Mouse (Mus musculus): Measurements from ENCODE around the gene Plcb2.

Gene Plcb2

DNA sequence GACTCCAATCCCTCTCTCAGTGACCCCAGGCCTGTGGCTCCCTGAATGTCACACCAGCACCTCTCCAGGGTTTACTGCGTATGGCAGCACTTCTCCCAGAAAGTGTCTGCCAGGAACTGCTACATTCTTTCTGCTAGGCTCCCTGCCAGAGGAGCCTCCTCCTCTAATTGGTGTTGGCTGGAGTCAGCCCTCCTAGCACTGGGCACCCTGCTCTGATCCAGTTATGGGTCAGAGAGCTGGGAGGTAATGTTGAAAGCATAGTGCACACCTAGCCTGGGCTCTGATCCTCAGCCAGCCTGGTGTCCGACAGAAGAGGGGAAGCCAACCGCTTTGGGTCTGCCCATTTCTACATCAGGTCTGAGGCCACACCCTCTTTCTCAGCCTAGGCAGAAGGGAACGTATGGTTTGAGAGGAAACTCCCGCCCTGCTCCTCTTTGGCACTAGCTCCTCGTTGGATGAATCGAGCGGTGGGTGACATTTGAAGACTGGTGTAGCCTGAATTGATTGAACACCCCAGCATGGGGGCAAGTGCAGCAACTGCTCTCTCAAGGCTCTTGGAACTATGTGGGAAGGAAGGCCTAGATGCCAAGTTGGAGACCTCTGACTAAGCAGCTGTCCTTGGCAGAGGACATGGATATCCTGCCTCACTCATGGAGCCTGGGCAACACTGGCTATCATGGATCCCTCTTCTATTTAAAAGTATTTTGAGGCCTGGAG lies 45.5 kb downstream of the Plcb2 start:
- DNase-seq, result no peak

DNA sequence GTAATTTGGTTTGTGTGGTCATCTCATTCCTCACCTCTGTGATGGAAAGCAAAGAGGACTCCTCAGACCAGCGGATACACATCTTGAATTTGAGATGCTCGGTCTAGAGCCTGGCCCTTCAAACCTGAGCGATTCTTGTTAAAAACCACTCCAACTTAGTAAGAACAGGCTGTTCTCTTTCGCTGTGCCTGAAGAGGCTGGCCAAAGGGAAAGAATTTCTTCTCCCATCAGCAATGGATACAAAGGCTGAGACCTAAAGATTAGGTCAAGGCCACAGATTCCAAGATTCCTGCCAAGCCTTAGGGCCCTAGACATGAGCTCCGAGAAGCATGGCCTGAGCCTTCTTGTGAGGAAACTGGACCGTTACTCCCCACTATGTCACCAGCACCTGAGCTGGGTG lies 47.3 kb downstream of the Plcb2 start:
- DNase-seq, result no peak

DNA sequence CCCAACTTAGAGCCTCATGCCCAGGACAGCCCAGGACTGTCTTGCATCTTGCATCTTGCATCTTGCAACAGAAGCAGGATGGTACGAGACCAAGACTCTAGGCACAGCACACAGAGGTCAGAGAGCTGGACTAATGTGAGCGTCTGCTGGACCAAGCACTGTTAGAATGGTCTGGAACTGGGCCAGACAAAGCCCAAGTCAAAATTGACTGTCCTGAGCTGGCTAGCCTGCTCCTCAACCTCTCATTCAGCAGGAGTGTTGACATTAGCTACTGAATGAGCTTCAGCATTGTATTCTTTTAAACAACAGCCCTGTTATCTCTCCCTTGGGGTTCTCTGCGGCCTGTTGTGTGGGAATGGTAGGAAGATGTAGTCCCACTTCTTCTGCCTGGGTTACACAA lies 48.7 kb downstream of the Plcb2 start:
- no peak for DNase-seq

DNA sequence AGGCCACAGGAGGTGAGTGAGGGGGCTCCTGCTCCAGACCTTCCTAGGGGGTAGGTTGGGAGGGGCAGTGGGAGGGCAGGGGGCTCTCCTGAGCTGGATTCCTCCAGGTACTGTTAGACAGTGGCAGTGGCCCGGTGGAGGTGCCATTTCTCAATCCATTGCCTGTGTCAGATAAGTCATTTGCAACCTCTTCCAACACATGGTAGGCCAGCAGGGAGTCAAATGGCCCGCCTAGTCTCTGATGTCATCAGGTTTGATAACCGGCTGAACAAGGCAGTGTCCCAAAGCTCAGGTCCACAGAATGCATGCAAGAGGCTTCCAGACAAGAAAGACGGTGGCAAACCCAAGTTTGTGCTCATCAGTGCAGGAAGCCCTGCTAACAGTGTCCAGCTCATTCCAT lies 50.4 kb downstream of the Plcb2 start:
- no peak for DNase-seq

DNA sequence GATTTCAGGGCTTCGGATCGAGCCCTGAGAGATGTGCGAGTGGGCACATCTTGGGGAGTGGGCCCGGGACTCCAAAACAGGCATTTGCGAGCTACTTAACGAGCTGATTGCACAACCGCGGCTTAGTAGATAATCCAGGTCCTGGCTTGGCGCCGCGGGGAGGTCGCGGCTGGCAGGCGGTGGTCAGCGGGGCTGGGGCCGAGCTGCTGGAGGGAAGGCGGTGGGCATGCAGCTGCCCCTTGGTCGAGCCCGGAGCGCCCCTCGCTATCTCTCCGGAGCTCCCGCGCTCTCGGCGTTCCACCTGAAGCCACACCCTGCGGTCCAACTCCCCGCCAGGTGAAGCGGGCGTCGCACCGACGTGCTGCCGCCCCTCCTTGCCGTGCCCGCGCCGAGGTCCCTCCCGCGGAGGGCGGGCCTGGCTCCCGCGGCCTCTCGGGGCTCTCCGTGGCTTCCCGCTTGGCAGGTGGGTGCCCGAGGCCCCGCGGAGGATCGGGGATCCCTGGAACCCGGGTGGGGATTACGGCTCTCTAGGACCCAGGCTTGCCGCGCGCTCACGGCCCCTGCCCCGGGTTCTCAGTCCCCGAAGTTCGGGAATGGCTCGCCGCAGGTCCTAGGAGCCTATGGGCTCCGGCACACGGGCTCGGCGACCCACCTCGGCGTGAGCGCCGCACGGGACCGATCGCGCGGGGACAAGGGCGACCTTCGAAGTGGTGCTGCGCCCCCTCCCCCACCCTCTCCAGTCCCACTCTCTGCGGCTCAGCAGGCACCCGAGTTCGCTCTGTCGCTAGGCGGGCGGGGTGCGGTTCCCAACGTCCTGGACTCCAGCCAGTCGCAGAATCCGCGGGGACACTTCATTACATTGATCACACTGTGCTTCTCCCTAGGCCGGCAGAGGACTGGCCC lies 51.1 kb downstream of the Plcb2 start:
- DNase-seq, result peak; percentile 48 to 70

DNA sequence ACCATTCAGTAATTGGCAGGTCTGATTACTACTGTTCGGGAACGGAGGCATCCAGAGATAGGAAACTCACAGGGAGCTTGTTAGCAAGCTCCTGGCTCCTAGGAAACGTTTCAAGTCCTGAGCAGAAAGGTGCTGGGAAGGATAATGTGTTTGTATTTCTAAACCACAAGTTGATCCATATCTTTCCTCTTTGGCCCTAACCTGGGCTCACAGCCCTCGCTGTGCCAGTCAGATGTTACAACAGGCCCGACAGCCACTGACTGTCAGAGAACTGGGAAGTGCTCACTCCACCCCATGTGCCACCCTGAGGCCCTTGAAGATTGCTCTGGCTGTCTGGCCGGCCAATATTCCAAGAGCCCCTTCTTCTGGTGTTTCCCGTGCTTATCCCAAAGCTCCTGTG lies 53.7 kb downstream of the Plcb2 start:
- no peak for DNase-seq

DNA sequence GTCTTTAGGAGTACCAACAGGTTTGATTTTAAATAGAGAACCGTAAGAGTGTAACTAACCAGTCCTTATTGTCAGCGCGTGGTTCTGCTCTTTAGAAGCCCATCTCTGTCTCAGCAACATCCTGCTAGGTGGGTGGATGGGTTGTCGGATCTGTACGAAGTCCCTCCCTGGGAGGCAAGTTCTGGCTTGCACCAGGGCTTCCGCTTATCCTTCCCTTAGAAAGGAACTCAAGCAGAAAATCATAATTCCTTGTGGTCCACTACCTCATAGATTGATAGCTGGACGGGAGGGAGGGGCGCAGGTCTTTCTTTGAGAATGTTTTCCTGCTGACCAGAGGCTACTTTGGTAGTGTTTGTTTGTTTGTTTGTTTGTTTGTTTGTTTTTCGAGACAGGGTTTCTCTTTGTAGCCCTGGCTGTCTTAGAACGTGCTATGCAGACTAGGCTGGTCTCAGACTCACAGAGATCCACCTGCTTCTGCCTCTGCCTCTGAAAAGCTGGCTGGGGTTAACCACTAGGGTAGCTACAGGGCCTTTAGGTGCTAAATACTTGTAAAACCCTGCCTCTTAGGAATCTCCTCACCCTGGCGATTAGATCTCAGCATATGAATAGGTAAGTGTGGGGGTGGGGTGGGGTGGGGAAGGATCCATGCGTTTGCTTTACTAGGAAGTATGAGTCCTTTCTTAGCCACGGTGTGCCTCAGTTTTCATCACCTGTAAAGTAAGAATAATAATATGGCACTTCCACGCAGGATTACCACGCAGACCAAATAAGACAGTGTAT lies 54.4 kb downstream of the Plcb2 start:
- no peak for DNase-seq

DNA sequence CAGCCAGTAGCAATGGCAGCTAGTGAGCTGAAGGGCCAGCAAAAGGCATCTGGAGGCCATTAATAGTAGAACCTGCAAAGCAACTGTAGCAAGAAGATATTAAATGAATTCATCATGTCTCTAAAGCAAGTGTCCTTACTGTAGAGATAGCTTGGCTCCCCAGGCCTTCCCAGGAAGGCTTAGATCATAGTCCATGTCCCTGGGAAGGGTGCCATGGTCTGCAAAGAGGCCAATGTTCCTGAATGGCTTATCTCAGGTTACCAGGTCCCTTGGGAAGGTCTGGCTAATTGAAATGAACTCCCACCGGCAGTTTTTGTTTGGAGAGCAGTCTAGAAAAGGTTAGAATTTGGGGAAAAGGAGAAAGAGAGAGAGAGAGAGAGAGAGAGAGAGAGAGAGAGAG lies 56.5 kb downstream of the Plcb2 start:
- no peak for DNase-seq

DNA sequence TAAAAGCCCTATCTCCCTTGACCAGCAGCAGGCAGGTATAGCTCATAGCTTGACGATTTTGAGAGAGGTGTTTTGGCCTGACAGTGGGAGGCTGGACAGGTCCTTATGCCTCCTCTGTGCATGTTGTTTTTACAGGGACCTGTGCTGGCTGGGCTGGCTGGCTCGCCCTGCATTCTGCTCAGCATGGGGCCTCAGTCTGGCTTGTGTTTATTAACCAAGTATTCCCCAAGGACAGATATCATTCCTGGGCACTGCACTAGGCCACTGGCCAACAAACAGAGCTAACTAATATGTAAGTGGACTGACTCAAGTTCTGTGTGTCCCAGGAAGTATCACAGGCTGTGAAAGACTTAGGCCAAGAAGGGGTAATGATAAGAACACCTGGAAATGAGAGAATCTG lies 58.5 kb downstream of the Plcb2 start:
- DNase-seq, result no peak

DNA sequence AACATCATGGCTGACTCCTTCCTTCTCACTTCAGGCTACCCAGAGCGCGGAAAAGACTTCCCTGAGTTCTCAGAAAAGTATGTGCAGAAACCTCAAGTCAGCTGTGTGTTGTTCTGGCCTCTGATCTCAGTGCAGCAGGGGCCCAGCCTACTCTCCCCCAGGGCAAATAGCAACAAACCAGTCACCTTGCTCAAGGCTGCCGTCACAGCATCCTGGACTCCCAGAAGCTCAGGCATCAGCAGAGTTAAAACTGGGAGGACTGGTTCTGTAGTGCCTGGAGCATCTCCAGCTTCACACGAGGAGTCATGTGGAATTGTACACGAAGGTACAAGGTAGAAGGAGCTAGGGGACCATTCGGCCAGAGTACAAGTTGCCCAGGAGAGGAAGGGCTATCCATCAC lies 59.0 kb downstream of the Plcb2 start:
- no peak for DNase-seq

DNA sequence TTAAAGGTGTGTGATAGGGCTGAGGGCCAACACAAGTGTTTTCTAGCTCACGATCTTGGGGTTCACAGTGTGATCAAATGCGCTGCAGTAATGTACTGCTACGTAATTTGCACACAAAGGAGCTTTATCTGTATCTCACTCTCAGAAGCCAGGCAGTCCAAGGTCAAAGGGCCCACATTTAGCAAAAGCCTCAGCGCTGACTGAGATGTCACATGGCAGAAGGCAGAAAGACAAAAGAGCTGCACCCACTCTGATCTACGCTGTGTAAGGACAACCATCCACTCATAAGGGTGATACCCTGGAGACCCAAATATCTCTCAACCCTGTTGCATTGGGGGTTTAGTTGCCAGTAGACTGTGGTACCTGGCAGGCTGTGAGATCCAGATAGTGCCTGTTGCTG lies 61.1 kb downstream of the Plcb2 start:
- DNase-seq, result no peak

DNA sequence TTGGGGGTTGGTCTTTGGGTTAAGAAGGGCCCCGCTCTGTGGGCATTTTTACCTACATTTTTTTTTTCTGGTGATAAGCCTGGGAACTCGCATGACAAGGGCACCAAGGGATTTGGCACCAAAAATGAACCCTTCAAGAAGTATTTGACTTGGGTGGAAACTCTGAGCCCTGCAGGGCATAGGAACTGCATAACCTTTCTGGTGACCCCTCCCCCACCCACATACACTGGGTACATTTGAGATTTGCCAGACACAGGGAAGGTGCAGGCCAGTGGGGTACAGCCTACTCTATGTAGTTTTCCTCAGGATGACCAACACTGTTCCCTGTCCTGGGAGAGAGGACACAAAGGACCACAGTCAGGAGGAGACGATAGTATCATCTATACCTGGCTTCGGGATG lies 62.6 kb downstream of the Plcb2 start:
- no peak for DNase-seq

DNA sequence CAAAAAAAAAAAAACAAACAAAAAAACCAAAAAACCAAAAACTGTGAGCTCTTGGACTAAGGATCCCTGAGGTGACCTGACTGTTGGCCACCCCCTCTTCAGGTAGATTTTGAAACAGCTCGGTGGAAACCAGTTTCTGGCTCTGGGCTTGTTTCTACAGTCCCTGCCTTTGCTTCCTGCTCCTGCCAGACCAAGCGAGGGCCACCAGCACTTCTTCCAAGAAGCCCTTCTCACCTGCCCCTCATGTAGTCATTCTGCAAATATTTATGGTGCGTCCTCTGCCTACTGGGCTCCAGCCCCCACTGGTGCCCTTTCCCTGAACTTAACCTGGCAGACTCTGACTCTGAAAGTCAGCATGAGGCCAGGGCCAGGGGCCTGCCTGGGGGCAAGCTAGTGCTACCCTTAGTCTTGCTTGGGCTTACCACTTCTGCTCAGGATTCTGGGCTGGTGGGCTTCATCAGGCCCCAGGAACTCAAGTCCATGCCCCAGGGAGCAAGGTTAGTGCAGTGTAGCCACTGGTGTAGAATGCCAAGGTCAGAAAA lies 63.2 kb downstream of the Plcb2 start:
- peak; percentile 30 to 55 for DNase-seq

DNA sequence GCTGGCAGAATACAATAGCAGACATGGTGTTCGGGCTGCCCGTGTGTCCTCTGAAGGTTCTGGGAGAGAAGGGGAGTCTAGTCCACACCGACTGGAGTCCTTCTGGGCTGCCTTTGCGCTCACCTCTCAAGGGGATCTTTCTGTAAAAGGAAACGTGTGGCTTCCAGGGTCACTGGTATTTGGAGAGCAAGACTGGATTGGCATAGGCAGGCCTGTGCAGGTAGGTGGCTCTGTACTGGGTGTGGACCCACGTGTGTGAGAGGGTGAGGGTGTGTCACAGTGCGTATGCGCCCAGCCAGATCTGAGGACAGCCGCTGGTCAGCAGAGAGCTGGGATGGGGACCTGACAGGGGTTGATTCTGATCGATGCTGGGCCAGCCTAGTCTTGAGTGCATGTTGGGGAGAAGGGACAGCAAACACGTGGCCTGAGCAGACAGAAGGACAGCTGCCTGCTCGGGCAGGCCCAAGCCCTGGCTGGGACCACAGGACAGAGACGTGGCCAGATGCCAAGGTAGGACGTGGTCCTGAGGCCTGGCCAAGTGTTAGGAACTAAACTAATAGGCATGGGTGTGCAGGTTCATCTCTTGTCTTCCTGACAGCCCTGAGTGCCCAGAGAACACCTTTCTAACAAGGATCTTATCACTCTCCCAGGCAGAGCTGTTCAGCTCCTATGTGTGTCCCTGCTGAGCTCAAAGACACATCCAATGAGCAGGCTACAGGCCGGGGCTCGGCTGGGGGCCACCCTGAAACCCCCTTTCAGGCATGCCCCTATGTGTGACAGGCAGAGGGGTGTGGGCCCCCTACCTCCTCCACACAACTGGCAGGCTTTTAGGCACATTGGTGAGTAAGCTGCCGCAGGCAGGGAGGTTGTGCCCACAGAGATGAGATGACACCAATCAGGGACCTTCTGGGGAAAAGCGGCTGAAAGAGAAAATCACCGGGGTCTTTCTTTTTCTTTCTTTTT lies 64.2 kb downstream of the Plcb2 start:
- peak; percentile 28 to 46 for DNase-seq

DNA sequence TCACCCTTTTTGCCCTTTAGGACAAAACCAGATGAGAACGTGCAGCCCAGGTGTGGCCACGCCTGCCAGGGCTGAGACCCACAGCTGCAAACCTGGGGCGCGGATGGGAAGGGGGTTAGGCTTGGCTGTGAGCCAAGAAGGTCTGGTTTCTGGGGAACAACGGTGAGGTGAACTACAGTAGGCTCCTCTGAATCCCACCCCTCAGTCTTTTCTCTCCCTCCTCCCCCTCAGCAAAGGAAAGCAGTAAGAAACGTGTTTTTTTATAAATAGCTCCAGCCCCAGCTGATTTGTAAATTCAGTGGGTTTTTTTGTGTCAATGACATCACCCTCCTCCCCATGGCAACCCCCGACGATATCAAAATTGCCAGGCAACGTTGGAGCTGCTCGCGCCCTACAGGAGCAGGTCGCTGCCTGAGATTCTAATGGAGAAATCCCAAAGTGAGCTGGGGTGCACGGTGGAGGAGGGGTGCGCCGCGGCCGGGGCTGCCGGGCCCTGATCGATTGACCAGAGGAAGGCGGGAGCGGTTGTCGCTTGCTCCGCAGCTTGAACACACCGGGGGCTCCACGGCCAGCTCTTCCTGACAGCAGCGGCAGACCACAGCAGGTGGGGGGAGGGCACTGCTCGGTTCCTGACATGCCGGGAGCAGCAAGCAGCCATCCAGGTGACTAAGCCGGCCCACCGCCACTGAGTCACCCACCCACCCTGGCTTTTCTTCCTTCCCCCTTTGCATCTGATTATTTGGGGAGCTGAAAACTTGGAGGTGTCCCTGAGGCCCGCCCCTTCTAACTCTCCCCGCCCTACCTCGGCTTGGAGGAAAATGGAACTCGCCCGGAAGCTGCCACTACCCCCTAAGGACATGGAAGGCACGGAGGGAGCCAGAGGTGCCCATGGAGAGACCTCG lies 65.1 kb downstream of the Plcb2 start, which contains the start of gene Pak6:
Gene Pak6 (plus strand): TSS at position 402 of the 902 bp plus-strand sequence.
- DNase-seq, result peak in 1 of 2 experiments; percentile 15

DNA sequence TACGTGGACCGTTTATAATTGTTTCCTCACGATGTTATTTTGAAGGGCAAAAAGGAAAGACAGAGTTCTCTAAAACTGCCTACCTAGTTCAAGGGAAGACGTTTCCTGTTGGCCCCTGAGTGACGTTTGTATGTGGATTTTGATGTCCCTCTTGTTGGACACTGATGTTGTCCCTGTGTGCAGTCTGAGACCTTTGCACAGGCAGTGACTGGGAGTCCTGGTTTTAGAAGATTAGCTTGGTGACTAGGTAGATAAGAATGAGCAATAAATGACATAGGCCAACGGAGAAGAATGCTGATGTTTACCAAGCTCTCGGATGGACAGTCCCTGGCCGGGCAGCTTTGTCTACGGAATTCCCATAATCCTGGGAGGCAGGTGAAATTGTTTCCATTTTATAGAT lies 66.3 kb downstream of the Plcb2 start:
- DNase-seq, result no peak

DNA sequence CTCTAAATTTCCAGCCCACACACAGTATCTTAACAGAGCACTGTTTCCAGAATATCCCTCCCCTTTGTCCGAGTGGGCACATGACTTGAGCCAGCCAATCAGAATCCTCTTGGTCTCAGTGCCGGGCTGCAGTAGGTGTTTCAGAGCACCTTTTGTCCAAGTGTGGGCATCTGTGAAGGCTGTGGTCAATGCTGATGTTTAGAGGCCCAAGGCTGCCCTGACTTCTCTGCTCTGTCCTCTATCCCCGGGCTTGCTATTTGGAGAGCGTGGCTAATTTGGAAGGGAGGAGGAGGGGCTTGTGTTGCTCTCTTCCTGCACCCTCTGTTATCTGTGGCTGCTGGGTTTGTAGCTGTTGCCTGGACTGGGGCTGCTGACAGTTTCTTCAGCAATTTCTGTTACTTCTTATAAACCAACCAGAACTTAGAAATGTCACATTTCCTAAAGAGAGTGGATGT lies 68.2 kb downstream of the Plcb2 start:
- DNase-seq, result peak; percentile 38 to 62

DNA sequence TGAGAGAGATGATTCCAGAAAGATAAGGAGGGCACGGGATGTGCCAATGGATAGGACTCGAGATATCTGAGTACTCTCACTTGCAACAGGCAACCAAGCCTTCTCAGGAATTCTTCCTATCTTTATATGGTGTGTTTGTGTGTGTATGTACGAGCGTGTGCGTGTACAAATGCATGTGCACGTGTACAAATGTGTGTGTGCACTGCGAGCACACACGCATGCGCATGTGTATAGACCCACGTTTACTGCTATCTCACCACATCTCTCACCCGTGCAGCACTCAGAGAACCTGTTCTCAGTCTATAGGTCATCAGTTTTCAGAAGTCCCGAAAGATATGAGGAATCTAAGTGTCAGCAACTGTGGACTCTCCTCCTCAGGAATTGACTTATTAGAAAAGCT lies 68.7 kb downstream of the Plcb2 start:
- no peak for DNase-seq

DNA sequence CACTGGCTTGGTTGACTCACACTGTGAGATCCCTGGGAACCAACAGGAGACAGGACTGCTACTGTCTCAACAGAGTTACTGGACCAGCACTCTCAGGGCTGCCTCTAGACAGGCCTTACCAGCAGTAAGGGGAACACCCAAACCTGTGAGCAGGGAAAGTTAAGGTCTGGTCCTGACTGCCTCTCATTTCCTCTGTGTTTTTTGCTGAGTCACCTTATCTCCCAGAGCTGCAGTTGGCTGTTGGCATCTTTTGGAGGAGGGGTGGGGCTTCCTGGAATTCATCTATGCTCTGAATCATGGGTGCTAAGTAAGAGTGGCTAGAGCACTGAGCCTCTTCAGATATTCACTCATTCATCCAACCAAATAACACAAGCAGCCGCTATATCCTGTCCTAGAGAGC lies 69.2 kb downstream of the Plcb2 start:
- peak; percentile 55 to 60 for DNase-seq

DNA sequence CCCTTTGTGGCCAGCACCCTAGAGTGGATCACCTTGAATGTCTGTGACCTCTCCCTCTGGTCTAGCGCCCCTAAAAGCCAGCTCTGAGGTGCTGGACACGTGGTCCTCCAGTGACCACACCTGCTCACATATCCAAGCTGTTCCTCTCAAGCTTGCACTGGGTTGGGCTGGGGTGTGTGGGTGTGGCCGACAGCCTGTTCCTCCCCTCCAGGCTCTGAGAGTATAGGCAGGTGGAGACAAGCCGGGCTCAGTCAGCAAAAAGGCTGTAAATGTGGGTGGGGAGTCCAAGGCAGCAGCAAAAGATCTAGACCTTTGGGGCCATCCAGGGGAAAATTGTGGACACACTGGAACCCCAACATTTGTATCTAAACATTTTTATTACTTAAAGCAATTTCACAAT lies 69.8 kb downstream of the Plcb2 start:
- DNase-seq, result peak in 1 of 2 experiments; percentile 53
